Mouse (Mus musculus): ENCODE measurements around the gene 1700013G24Rik.
"Not testable (repeated sequence)": the region's sequence is repeated elsewhere in the genome, so short reads cannot be mapped to it uniquely, and the experiment has no call there.

The 1700013G24Rik gene

DNA sequence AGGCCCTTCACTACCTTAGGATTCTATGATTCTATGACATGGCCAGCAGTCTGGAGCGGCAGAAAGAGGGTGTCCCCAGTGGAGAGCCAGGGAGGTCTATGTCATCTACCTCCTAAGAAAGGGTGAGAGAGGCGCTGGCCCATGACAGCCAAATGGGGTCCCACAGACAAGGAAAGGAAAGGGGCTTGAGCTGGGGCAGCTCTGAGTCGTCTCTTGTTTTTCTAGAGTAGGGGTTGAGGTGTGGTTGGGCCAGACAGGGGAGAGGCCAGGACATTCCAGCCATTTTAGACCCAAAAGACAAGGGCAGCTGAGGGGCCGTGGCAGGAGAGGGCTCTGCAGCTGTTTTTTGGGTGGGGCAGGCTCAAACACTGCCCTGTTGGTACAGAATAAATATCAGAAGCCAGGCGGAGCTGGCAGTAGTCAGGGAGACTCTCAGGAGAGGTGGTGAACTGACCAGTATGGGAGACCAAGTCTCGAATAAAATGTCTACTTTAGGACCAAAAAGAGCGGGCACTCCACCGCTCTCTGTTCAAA, at the start of gene 1700013G24Rik:
Gene 1700013G24Rik (plus strand): TSS at position 51 of the 534 bp plus-strand sequence.
- DNase-seq (ENCODE audit: low spot score) = no peak

DNA sequence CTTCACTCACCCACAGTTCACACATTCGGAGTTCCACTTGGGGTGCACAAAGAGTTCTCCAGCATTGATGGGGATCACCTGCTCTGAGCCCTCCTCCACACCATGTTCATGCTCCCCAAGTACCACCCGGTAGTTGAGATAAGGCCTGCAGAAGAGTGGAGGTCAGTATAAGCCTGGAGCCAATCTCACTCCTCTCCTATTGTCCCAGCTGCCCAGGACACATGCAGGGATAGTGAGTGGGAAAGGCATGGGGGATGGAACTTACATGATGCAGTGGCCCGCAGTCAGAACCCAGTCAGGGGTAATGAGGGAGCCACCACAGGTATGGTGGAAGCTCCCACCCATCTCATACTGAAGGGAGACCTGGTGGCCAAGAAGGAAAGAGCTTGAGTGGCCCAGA, 47.5 kb upstream of the 1700013G24Rik start:
- DNase-seq (ENCODE audit: low spot score) = no peak

DNA sequence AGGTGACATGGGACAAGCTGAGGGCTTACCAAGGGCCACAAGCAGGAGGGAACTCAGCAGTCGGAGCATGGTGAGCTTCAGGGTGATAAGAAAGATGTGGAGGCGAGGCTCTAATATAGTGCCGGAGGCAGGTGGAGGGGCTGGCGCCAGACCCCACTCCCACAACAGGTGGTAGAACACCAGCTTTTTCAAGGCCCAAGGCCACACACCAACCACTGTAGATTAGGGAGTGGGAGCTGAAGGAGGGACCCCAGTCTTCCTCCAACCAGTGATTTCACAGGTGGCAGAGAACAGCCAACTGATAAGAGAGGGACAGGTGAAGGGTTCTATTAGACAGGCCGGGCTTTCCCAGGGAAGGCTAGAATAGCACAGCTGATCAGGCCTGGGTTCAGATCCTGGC, 43.4 kb upstream of the 1700013G24Rik start, which contains the start of gene Cela3a:
Gene Cela3a (minus strand): TSS at position 101 of the 400 bp plus-strand sequence.
- DNase-seq (ENCODE audit: low spot score) = no peak

DNA sequence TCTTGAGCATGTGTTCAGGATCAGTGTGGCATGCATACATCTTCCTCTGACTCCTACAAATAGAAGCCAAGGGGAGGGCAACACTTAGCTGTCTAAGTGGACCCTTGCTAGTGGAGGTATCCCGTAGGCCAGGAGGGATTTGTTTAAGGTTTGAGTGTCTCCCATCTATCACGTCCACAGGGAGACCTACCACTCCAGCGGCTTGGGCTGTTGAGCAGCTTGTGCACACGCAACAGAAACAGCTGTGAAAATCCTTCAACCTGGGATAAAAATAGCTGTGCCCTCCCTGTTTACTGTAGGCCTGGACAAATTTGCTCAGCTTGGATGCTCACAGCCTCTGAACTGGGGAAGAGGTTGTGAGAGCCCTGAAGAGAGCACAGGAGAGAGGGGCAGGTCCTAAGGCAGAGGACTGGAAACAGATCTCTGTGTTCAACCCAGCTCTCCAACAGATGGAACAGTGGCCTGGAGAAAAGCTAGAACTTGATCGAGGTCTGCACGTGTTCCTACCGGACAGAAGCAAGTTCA, 40.8 kb upstream of the 1700013G24Rik start:
- DNase-seq (ENCODE audit: low spot score) = not testable (repeated sequence)

DNA sequence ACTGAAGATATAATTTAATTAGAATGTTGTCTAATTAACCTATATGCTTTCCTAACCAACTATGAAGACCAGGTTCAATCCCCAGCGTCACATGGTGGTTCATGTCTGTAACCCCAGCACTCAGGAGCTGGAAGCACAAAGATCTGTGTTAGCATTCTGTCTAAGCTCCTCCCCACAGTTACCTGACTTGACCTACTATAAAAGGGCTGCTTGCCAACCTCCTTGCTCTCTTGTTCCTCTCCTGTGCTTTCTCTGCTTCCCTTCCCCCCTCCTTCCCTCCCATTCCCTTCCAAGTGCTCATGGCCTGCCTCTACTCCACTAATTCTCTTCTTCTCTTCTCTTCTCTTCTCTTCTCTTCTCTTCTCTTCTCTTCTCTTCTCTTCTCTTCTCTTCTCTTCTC, 38.1 kb upstream of the 1700013G24Rik start:
- DNase-seq (ENCODE audit: low spot score) = no peak

DNA sequence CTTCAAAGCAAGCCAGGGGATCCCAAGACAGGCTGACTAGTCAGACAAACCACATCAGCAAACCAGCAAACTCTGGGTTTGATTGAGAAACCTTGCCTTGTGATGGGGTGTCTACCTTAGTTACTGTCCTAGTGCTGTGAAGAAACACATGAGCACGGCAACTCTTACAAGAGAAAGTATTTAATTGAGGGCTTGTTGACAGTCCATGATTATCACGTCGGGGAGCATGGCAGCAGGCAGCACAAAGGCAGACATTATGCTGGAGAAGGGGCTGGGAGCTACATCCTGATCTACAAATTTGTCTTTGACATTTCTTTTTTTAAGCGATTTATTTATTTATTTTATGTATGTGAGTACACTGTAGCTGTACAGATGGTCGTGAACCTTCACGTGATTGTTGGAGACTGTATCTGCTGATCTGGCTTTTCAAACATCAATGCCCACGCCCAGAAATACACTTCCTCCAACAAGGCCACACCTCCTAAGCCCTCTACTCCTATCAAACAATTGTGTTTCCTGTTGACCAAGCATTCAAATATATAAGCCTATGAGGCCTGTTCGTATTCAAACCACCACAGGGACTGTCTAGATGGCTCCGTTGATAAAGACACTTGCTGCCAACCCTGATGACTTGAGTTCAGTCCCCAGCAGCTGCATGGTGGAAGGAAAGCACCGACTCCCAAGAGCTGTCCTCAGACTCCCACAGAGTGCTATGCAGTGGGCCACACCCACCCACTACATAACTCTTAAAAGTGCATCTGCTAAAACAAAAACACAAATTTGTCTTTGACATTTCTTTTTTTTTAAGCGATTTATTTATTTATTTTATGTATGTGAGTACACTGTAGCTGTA, 35.1 kb upstream of the 1700013G24Rik start:
- DNase-seq (ENCODE audit: low spot score) = no peak

DNA sequence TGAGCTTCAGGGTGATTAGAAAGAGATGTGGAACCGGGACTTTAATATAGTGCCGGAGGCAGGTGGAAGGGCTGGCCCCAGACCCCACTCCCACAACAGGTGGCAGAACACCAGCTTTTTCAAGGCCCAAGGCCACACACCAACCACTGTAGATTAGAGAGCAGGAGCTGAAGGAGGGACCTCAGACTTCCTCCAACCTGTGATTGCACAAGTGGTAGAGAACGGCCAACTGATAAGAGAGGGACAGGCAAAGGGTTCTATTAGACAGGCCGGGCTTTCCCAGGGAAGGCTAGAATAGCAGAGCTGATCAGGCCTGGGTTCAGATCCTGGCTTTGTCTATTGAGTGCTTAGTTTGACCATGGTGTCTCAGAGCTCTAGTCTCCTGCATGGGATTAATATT, 22.6 kb upstream of the 1700013G24Rik start, which contains the start of gene Cela3b:
Gene Cela3b (minus strand): TSS at position 39 of the 400 bp plus-strand sequence.
- DNase-seq (ENCODE audit: low spot score) = no peak

DNA sequence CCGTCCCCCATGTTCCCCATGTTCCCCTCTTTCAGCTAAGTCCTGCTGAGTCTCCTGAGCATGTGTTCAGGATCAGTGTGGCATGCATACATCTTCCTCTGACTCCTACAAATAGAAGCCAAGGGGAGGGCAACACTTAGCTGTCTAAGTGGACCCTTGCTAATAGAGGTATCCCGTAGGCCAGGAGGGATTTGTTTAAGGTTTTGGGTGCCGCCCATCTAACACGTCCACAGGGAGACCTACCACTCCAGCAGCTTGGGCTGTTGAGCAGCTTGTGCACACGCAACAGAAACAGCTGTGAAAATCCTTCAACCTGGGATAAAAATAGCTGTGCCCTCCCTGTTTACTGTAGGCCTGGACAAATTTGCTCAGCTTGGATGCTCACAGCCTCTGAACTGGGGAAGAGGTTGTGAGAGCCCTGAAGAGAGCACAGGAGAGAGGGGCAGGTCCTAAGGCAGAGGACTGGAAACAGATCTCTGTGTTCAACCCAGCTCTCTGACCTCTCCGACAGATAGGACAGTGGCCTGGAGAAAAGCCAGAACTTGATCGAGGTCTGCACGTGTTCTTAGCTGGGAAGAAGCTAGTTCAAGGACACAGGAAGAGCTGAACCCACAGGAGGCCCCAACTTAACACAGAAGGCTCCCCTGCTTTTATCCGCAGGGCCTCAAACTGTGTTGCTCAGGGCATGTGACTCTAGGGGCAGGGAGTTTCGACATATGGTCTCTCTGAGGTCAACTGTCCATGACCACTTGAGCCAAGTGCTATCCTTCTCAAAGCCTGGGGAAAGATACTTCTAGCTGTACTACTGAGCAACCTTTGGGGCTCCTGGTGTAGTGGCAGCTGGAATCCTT, 20.2 kb upstream of the 1700013G24Rik start:
- not testable (repeated sequence) for DNase-seq (ENCODE audit: low spot score)

DNA sequence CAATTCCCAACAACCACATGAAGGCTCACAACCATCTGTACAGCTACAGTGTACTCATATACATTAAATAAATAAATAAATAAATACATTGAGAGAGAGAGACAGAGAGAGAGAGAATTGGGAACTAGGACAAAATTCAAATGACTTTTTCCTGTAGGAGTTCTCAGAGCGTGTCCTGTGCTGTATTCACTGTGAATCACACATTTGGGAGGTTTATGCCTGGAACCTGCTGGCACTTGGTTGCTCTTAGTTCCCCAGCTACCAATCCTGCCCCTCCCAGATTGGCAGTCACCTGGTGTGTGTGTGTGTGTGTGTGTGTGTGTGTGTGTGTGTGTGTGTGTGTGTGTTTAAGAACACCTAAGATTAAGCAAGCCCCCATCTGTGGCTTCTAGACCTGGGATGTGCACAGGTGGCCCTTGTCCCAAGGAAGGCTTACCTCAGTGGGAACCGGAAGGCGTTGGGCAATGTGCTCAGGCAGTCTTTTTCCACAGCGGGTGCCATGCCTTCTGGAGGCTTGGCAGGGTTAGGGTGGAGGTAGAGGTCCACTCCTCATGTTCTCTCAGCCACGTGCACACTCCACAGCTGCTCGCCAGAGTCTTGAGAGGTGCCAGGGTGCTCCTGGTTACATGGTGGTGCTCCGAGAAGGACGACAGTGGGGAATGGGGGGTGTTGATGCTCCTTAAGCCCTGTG, 16.0 kb upstream of the 1700013G24Rik start:
- DNase-seq (ENCODE audit: low spot score) = no peak

DNA sequence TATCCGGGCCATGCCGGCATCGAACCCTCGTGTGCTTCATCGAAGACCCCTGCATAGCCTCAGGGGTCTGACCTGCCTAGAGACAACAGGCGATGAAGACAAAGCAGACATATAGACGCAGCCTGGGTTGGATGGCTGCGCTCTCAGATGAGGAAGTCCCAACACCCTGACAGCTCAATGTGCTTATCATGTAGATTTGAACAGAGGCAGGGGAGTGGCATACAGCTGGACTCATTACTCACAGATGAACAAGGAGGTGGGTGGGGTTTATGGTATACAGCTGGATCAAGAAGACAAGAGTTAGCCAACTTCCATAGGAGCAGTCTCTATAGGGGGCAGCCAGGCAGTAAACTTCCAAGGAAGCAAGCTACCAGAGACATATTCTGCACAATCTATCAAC, 14.2 kb upstream of the 1700013G24Rik start:
- DNase-seq (ENCODE audit: low spot score) = no peak

DNA sequence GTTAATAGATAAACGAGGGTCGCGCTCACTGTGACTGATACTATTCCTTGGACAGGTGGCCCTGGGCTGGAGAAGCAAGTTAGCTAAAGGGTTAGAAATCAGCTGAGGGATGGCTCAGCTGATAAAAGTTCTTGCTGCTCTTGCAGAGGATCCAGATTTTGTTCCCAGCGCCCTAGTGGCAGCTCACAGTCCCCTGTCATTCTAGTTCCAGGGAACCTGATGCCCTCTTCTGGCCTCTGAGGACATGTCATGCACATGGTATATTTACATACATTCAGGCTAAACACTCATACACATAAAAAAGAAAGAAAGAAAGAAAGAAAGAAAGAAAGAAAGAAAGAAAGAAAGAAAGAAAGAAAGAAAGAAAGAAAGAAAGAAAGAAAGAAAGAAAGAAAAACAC, 11.8 kb upstream of the 1700013G24Rik start:
- no peak for DNase-seq (ENCODE audit: low spot score)

DNA sequence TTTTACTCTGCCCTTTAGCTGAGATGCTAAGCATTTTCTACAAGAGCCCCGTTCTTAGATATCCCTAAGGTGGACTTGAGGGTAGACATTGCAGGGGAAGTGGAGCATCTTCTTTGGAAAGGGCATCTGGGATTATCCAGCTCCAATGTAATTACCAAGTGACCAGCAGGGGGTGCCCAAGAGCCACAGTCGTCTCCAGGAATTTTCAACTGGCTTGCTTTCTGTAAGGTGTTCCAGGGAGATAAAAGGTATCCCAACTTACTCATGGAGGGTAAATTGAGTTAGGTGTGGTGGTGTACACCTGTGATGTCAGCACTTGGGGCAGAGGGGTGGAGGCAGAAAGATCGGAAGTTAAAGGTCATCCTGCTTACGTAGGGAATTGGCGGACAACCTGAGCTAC, 9.5 kb upstream of the 1700013G24Rik start:
- peak; percentile 65 for DNase-seq (ENCODE audit: low spot score)

DNA sequence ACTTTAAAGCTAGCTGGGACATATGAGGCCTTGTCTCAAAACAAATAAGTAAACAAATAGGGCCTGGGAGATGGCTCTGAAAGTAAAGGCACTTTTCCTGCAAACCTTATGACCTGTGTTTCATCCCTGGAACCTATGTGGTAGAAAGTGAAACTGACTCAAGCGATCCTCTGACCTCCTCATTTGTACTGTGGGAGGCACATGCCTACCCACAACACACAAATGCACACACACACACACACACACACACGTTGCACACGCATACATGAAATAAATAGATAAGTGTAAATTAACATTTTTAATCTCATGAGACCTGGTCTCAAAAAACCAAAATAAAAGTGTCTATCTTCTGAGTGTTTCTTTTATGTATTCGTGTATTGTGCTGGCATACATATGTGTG, 7.2 kb upstream of the 1700013G24Rik start:
- DNase-seq (ENCODE audit: low spot score) = no peak

DNA sequence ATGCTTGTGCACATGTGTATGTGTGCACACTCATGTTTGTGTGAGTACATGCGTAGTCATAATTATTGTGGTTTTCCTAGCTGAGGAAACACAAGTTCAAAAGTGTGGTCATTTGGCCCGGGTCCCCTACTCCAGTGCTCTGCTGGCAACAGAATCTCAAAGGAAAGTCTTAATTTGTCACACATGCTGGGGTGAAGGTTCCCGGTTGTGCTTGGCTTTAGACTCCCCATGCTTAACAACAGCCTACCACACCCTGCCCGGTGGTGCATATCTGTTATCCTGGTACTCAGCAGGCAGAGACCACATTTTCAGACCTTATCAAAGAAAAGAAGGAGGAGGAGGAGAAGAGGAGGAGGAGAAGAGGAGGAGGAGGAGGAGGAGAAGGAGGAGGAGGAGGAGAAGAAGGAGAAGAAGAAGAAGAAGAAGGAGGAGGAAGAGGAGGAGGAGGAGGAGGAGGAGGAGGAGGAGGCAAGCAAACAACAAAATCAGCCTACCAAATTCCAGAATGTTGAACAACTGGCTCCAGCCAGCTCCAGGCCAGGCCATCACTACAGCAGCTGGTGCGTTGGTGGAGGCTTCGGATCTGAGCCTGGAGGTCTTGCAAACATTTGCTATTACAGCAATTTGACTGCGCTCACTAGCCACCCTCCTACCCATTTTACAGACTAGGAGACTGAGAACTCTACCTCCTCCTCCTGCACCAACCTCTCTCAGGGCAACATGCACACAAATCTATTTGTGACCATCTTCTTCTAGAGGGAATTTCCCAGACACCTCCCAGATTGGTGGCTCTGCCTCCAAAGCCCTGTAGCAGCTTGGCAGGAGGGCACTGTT, 5.5 kb upstream of the 1700013G24Rik start:
- DNase-seq (ENCODE audit: low spot score) = no peak

DNA sequence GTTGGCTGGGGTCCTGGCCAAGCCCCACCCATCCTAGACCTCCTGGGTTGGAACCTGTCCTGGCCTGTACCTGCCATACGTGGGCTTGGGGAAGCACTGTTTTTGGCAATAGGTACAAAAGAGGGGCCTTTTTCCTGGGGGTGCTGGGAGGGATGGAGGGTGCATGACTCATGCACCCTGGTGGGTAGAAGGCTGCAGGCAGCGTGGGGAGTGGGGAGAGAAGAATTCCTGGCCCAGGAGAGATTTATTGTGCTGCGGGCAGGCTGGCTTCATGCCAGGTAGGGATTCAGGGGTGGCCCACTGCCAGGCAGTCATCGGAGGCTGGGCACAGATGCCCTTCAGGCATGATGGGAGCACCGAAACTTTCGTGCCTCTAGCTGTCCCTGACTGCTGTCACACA, 4.9 kb upstream of the 1700013G24Rik start:
- no peak for DNase-seq (ENCODE audit: low spot score)

DNA sequence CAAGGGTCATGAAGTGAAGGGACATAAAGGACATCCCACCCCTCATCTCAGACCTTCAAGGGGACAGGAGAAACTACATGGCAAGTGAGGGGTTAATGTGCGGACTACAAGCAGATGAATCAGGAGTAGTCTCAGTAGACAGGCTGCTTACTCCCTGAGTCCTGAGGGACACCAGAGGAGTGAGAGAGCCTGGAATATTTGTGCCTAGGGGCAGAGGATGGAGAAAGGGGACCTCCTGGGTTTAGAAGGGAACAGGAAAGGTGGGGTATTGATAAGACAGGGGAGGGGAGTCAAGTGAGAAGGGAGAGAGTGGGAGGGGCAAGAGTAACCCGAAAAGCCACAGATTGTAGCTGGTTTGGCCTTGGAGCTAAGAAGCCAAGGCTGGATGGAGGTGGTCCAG, 4.4 kb upstream of the 1700013G24Rik start:
- DNase-seq (ENCODE audit: low spot score) = no peak

DNA sequence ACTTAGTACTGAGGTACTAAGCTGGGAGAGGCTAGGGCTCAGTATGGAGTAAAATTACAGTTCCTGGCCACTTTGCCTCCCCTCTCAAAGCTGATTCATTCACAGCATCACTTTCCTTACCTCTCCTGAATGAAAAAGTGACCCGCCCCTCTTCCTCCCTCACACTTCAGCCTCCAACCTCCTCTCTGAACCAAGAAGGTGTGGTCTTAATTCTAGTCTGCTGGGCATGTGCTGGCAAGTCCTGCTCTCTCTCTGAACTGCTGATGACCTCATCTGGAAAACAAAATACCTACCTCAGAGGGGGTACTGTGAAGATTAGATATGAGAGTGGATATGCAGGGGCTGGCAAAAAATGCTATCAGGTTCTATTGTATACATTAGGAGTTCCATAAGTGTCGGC, 4.0 kb upstream of the 1700013G24Rik start:
- DNase-seq (ENCODE audit: low spot score) = no peak

DNA sequence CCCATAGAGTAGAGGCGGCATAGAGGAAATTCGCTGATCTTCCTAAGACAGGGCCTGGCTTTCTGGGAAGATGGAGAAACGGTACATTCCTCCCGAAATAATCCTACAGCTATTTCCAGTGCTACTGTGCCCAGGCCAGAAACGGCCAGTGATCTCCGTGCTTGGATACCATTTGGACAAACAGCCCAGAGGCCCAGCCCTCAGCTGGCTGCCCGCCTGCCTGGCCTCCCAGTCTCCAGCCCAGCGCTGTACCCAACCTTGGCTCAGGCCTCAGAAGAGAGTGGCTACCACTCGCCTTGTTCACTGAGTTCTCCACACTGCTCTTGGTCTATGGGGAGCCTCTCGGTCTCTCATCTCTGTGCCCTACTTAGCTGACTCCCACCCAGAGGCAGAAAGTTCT, 3.4 kb upstream of the 1700013G24Rik start:
- no peak for DNase-seq (ENCODE audit: low spot score)

DNA sequence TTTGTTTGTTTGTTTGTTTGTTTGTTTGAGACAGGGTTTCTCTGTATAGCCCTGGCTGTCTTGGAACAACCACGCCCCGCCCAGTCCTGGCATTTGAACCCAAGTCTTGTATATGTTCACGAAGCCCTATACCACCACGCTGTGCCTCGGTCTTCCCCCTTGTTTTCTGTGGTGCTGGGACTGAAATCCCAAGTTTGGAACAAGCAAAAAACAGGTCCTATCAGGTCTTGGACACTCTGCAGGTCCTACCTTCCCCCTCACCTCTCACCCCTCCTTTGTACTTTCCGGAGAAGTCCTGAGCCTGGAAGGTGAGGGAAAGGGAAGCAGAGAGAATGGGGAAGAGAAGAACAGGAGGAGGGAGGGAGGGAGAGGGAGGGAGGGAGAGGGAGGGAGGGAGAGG, 894 bp upstream of the 1700013G24Rik start:
- no peak for DNase-seq (ENCODE audit: low spot score)

DNA sequence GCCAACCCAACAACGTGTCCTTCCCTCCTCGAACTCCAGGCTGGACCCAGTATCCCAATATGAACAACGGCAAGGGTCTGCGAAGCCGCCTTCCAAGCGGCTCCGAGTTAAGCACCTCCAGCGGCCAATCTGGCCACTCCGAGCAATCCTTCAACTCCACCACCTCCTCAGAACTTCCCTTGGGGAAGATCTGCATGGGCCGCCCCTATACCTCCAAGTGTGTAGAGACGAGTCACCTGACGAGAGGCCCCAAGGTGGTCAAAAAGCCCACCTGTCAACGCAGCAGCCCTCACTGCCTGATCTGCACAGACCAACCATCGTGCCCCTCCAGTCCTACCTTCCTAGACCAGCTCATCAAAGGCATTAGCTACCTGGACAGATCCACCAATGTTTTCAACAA, 1.5 kb downstream of the 1700013G24Rik start:
- no peak for DNase-seq (ENCODE audit: low spot score)

DNA sequence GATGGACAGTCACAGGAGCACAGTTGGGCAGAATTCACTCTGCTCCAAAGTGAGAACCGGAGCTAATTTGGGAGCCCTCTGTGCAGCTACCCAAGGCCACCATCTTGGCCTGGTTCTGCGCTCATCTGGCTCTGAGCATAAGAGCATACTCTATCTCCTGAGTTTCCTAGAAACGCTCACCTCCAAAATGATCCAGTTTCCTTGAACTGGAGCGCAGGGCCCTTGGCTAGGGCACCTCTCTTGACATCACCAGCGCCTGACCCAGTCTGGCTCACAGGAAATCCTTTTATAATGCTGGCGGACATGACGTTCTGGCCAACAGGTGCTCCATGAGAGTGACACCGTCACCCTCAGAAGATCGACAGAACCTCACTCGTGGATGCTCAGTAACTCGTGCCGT, 3.5 kb downstream of the 1700013G24Rik start:
- DNase-seq (ENCODE audit: low spot score) = no peak

Data from embryo, embryonic 10 days (tissue).